Mouse (Mus musculus) urinary bladder, adult 2 months (tissue): Measurements from ENCODE around the gene Sema5a. TPM values are rescaled to one million over a fixed set of nuclear protein-coding genes. Genes with fewer than 3 reads are reported as not detected.

Experiments used
- DNase-seq: peaks from one replicate; pipeline ENCODE4 v3.0.0; 2022; ENCODE audit warnings: low spot score
- polyA plus RNA-seq: library from polyadenylated mRNA; depleted of rRNA; stranded (reverse); fragments of >200 nt; gene quantifications from 2 replicates; pipeline ENCODE4 v1.2.3, GENCODE M21; 2012

Sema5a gene
- polyA plus RNA-seq, 1 experiment, result 10.1 TPM

- DNase-seq, result no peak
These were observed 112.2 kb downstream of the Sema5a start for GRCm38 (mm10) chr15:32356805-32357204.

DNA sequence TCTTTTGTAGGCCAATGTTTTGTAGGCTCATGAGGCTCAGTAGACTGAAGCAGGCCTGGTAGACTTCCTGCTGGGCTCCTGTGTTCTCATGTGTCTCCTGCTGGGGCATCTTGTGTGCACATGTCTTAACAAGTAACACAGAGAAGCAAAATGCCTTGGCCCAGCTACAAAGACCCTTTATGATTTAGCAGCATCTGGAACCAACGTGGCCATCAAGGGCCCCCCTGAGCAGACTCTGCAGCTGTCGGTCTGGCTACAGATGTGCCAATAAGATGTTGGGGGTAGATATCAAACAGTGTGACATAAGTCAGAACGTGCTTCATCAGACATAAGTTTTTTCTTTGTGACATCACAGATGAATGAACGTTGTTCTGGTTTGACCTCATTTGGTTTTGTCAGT is 123.2 kb downstream of the Sema5a start:
- DNase-seq, result no peak

DNA sequence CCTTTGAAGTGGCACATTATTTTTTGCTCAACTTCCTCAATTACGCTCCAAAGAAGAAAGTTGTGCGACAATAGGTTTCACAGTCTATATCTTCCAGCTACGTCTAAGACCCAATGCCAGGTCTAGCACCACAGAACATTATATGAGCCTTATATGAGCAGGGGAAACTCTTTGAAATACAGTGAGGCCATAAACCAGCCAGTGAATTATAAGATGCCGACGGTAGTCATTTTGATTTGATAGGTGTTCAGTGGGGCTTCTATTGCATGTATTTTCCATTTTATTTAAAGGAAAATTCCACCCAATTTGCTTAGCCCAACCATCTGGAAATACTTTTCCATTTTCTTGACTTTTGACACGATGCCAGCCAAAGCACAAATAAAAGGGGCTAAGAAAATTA is 126.3 kb downstream of the Sema5a start:
- DNase-seq, result no peak

GRCm38 (mm10) chr15:32371385-32371784 is 126.8 kb downstream of the Sema5a start:
- DNase-seq, result no peak

- DNase-seq, result no peak
These were observed 131.7 kb downstream of the Sema5a start for GRCm38 (mm10) chr15:32376326-32376725.

DNA sequence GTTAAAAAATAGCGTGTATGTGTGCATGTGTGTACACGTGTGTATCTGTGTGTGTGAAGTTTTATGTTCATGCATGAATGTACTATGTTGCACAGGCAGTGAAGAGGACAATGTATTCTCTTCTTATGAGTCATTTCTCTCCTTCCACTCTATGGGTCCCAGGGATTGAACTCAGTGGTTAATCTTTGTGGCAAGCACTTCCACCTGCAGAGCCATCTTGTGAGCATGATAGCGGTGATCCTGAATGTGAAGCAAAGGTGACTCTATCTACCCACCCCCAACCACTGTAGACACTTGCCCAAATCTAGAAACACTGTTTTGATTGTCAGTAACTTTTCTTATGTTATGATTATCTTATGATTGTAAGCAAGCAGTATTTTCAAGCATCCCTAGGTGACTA is 133.2 kb downstream of the Sema5a start:
- no peak for DNase-seq

- DNase-seq, result no peak
These were observed 135.7 kb downstream of the Sema5a start for GRCm38 (mm10) chr15:32380311-32380710.

DNA sequence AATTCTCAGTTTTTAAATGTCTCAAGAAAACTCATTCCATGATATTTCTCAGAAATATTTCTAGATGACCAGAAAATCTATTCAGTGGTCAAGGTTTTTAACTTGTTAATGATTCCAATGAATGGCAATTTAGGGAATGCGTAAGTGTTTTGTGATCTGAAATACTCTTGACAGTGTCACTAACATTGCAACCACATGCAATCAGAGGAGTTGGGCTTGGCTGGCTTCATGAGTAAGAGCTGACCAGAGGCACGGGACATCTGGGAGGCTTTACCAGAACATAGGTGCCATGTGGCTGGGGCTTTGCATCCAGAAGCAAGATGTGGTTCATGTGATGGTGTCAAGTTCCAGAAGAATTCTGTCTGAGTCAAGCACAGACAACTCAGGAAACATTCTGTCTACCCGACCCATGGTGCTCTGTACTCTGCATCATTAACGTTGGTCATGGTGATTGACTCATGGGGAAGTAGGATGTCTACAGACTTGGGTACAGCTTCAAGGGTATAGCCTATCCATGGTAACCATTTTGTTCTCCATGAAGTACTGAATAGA is 138.4 kb downstream of the Sema5a start:
- no peak for DNase-seq

DNA sequence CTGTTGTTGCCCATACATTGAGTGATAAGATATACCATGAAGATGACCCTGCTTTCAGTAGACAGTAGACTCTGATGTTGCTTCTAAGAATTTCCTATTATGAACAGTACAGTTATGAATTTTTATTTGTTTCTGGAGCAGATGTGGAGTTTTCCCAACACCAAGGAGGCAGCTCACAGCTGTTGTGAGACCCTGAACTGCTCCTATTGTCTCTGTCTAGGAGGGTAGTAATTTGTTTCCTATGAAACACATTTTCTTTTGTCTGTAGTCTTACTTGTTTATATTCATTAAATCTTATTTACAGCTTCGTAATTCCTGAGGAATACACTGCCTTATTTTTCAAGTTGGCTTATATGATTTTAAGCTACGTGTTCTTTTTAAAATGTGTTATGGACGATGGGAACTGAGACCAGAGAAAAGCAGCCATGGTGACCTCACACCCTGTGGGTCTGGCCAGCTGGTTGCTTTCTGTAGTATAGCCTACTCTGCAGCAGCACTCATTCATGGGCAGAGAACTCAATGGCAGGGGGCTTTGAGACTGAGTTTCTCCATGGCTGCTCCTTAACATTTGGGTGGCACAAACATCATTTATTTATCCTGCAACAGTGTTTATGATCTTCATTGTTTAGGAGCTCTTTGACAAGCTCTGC is 151.8 kb downstream of the Sema5a start:
- no peak for DNase-seq

DNA sequence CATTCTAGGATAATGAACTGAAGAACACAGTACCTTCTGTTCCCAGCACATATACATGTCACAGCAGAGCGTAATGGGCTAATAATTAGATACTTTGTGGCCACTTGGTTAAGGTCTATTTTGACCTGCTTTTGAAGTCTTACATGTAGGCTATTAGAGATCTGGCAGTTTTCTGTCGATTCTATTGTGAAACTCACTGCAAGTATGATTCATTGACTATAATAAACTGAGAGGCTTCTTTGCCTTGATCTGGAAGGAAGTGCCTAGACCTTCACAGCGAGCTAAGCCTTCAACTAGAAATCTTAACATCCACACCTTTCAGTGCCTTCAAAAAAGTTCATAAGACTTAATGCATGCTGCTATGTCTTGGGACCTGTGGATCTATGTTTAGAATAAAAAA is 152.5 kb downstream of the Sema5a start:
- DNase-seq, result no peak

- DNase-seq, result no peak
These were observed 154.1 kb downstream of the Sema5a start for GRCm38 (mm10) chr15:32398721-32399120.

DNA sequence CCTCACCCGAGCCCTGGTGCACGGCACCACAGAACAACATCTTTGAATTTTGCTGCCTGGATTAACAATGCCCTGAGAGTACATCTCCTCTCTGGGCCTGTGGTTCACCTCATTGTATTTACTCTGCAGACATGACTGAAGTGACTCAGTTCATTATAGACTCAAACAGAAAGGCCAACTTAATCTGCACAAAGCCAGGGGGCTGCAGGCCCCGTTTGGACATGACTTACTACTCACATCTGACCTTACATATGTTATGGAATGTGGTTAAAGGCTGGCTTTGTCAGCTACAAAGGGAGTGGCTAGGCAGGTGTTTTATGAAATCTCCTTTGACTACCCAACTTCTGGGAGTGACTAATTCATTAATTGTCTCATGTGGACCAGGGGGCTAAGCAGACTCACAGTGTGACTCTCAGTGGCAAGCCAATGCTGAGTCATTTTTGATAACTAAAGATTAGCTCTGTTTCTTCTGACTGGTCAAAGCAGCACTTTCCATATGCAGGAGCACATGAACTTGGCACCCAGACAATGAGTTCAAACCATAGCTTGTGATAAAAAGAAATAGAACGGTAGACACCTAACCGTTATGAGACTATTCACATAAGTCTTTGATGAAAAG is 157.4 kb downstream of the Sema5a start:
- DNase-seq, result no peak

DNA sequence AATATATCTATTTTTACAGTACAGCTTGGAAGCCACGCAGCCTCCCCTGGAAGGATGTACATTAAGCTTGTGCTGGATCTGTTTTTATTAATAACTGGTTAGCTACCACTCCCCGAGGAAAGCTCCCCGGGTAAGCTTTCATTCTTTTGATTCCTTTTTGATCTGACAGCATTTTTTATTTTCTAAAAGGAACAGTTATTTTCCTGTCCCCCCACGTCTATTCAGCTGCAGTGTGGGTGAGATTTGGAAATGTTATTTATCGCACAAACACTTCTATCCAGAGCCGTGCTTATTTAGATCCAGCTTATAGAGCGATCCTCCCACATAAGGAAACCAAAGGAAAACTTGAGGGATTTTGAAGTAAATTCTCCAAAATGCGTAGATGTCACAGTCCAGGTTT is 158.7 kb downstream of the Sema5a start:
- DNase-seq, result no peak

DNA sequence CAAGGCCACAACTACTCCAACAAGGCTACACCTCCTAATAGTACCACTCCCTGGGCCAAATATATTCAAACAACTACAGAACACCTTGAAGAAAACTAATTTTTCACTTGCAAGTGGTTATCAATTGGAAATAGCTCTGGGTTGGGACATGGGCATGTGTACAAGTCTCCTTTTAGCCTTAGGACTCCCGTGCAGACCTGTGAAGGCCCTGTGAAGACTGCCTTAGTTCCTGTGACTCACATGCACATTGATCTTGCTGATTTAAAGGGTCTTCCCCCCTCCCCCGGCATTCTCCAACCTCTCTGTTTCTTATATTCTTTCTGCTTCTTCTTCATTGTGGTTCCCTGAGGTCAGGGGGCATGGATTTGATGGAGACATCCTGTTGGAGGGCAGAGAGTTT is 161.8 kb downstream of the Sema5a start:
- DNase-seq, result no peak

DNA sequence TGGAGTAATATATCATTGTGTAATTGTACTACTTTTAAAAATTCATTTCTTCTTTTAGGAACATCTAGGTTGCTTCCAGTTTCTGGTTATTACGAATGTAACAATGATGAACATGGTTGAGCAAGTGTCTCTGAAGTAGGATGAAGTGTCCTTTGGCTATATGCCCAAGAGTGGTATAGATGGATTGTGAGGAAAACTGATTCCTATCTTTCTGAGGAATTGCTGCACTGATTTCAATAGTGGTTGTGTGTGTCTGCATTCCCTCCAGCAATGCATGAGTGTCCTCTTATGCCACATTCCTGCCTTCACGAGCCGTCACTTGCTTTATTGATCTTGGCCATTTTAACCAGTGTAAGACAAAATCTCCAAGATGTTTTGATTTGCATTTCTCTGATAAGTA is 163.2 kb downstream of the Sema5a start:
- DNase-seq, result no peak

GRCm38 (mm10) chr15:32416291-32416690 is 171.7 kb downstream of the Sema5a start:
- DNase-seq, result no peak

DNA sequence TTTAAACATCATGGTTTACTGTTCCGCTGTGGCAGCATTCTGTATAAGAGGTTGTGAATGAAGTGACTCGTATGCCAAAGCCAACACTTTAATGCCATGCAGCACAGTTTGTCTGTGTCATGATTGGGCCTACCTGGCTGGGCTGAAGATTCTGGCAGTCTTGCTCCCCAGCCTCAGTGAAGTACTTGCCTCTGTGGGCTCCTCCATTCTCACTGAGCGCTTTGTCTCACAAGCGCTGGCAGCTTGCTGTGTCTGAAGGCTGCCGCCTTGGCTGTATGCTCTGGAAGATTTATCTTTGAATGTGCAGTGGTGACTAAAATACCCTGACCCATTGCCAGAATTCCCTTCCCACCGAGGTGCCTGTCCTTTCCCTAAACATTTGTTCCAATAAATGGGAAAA is 178.0 kb downstream of the Sema5a start:
- no peak for DNase-seq

DNA sequence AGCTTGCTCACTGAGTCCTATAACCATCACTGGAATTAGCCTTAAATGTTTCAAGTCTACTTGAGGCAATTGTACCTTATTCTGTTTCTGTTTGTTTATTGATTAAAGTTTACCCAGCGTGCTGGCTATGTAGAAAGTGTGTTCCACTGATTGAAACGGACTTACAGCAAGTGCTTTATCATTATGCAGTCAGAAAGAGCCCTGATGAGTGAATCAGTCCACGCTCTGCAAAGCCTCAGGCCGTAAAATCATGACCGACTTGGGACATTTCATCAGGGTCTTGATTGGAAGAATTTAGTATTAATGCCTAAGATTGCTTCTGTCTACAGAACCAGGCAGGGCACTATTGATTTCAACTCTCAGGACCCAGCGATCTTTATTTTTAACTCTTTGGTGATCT is 178.5 kb downstream of the Sema5a start:
- no peak for DNase-seq

DNA sequence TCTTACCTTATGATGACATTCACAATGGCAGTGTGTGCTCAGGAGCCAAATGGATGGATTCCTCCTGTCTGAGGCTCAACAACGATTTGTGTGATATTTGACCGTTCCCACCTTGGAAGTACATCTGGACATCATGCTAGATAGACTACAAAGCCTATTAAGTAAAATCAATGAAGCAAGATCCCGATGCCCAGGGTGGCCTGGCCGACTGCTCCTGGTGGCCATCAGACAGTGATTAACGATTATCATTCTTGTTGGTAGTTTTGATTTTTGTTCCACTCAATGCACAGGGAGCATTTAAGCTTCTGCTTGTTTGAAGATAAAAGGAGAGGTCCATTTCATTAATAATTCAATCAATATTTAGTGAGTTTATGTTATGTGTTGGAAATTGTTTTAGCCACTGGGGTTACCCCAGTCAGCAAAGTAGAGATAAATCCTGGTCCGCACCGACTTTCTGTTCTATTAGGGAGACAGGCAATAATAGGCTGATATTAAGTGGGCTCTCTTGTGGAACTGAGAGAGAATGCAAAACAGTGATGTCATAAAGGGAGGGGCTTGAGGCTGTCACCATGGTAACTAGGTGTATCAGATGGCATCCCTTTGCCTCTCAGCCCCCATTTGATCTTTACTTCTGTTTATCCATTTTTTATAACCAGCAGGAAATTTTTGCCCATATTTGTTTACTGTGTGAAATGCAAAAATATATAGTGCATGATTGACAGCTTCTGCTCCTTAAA is 182.7 kb downstream of the Sema5a start:
- DNase-seq, result no peak

DNA sequence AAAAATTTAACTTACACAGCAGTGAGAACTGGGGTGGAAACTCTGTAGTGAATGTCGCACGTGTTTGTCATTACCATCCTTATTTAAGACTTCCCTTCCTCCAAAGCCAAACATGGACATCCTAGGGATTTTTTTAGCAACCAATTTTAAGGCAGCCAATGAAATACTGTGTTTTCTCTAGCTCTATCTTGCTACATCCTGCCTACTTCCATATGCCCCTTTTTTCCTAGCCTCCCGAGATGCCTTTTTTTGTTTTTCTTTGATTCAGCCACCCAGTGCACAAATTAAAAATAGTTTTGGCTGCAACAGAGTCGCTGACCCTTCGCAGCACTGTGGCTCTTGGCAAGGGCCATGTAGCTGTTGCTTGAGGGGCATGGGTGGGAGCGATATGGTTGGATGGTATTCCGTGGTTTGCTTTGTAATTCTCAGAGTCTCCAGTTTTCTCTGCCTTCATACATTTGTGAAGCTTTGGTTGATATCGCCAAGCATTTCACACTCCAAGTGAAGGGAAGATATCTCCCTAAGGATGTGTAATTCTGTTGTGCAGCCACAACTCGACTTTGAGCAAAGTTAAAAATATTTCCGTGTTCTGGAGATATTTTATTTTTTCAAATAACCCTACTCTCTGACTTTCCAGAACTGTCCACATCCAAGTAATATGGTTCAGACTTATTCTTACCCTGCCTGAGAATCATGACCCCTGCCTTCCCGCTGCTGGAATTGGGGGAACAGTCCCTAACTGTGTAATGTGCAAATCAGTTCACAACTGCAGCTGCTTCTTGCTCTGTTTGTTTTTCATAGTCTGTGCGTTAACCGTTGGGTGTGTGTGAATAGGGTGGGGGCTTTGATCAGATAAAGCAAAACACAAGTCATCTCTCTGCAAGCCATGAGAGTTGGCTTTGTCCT is 188.6 kb downstream of the Sema5a start:
- DNase-seq, result no peak

DNA sequence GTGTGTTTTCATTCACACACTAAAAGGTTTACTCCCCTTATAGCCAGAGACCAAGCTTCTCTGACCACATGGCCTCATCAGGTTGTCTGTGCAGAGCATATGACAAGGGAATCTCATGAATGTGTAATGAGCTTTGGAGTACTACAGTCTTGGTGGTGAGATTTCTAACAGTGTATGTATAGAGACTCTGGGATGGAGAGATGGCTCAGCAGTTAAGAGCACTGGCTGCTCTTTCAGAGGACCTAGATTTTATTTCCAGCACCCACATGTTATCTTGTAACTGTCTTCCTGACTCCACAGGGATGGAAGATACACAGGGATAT is 189.2 kb downstream of the Sema5a start:
- DNase-seq, result no peak

GRCm38 (mm10) chr15:32434274-32434673 is 189.7 kb downstream of the Sema5a start:
- DNase-seq, result no peak
